Mouse (Mus musculus): ENCODE data around the gene Rbm44. TPM values are rescaled to one million over a fixed set of nuclear protein-coding genes. Genes with fewer than 3 reads are reported as not detected.

Gene Rbm44
- polyA plus RNA-seq, 1 experiment from 2014 or later = 2.2 TPM

DNA sequence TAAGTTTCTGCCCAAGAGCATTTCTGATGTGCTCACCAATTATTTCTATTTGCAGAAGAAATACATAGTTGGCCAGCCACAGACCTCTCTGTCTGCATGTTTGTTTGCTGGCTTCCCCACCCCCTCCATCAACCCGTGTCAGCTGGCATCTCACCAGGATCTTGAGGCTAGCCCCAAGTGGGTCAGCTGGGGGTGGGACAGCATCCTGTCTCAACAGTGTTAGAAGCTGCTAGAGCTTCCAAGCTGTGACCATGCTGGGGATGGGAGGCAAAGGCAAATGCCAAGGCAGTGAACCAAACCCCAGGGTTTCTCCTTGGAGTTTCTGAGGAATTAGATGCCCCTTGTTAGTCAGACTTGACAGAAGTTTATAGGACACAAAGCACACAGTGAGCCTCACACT, 71.1 kb downstream of the Rbm44 start:
- peak overlapping the region; percentile 21; the same call in 1 of the 2 replicates for H3K27ac ChIP-seq (ENCODE audit: low read depth)

DNA sequence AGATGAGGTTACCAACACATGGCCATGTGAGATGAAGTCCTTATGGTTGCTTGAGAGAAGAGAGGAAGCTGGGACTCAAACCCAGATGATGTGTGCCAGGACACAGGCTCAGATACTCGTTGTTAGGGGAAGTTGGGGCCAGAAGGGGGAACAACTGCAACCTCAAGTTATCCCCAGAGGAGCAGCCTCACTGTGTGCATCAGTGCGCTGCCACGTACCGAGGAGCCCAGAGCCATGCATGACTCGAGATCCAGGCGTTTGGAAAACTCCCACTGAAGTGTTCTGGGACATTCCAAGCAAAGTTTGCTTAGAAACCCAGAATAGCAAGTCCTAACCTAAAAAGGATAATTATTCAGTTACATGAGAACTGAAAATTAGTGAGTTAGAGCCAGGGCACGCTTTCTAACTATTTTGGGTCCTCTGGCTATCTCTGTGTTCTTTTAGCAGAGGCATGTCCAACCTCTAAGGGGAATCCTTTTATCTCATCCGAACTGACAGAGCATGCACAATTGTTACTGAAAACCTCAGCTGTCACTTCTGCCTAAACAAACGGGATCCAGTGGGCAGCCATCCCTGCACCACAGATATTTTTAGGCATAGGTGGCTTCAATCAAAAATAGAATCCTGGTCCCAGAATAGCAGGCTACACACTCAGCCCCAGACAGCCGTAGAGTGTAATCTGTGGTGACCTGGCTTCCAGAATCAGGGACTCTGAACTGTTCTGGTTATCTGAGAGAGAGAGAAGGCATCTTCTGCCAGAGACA, 71.8 kb downstream of the Rbm44 start:
- no peak for TF ChIP-seq CTCF (IDR thresholded peaks at IDR 0.05; ENCODE audit: low read depth)
- Histone ChIP-seq H3K4me1 (ENCODE audit: insufficient read depth) (0 out of 2 replicates have a peak, but pooled peaks cover 5% of the 10 kb centered on the region), H3K36me3 (ENCODE audit: insufficient read depth) (no peaks in the 10 kb centered on the region), H3K9ac (no peak overlapping the region), H3K27ac (ENCODE audit: low read depth) (peak overlapping the region; percentile 60; the same call in 1 of the 2 replicates), H3K9me3 (ENCODE audit: low read depth, low read length) (no peaks in the 10 kb centered on the region), H3K4me3 (ENCODE audit: low read depth, low read length) (no peak overlapping the region), H3K27me3 (ENCODE audit: insufficient read depth, low read length) (no peaks in the 10 kb centered on the region), H3K4me2 (no peak overlapping the region)
- DNase-seq = peak; percentile 21
- ATAC-seq (ENCODE audit: insufficient read depth) = no peak
- WGBS = 43% methylated on average over 10 of the region's 10 CpGs

More for the DNA sequence above, 71.1 kb downstream of the Rbm44 start:
- no peaks in the 10 kb centered on the region for H3K27me3 ChIP-seq (ENCODE audit: insufficient read depth, low read length)
- H3K36me3 ChIP-seq (ENCODE audit: insufficient read depth) = no peaks in the 10 kb centered on the region
- no peaks in the 10 kb centered on the region for H3K9me3 ChIP-seq (ENCODE audit: low read depth, low read length)
- H3K9ac ChIP-seq = no peak overlapping the region
- peak; percentile 29 for DNase-seq
- H3K4me3 ChIP-seq (ENCODE audit: low read depth, low read length) = no peak overlapping the region
- TF ChIP-seq CTCF (IDR thresholded peaks at IDR 0.05; ENCODE audit: low read depth) = no peak
- 0 out of 2 replicates have a peak, but pooled peaks cover 10% of the 10 kb centered on the region for H3K4me1 ChIP-seq (ENCODE audit: insufficient read depth)
- H3K4me2 ChIP-seq = no peak overlapping the region
- ATAC-seq (ENCODE audit: insufficient read depth) = no peak
- 16% methylated on average over 1 of the region's 1 CpGs for WGBS

- ATAC-seq (ENCODE audit: insufficient read depth) = no peak
Measured at GRCm38 (mm10) chr1:91219641-91220321, 74.9 kb downstream of the Rbm44 start.

GRCm38 (mm10) chr1:91220322-91220672, 75.4 kb downstream of the Rbm44 start:
- Histone ChIP-seq H3K36me3 (ENCODE audit: insufficient read depth) (no peaks in the 10 kb centered on the region), H3K27me3 (ENCODE audit: insufficient read depth, low read length) (no peaks in the 10 kb centered on the region), H3K4me2 (no peak overlapping the region), H3K4me1 (ENCODE audit: insufficient read depth) (0 out of 2 replicates have a peak, but pooled peaks cover 2% of the 10 kb centered on the region), H3K9me3 (ENCODE audit: low read depth, low read length) (no peaks in the 10 kb centered on the region), H3K4me3 (ENCODE audit: low read depth, low read length) (no peak overlapping the region), H3K27ac (ENCODE audit: low read depth) (no peak overlapping the region), H3K9ac (no peak overlapping the region)
- WGBS = 70% methylated on average over 3 of the region's 3 CpGs
- no peak for TF ChIP-seq CTCF (IDR thresholded peaks at IDR 0.05; ENCODE audit: low read depth)
- no peak for DNase-seq
- no peak for ATAC-seq (ENCODE audit: insufficient read depth)

More at GRCm38 (mm10) chr1:91219641-91220321, 74.9 kb downstream of the Rbm44 start:
- Histone ChIP-seq H3K27me3 (ENCODE audit: insufficient read depth, low read length) (no peaks in the 10 kb centered on the region), H3K4me3 (ENCODE audit: low read depth, low read length) (no peak overlapping the region), H3K27ac (ENCODE audit: low read depth) (no peak overlapping the region), H3K9ac (no peak overlapping the region), H3K4me2 (no peak overlapping the region), H3K9me3 (ENCODE audit: low read depth, low read length) (no peaks in the 10 kb centered on the region), H3K36me3 (ENCODE audit: insufficient read depth) (no peaks in the 10 kb centered on the region), H3K4me1 (ENCODE audit: insufficient read depth) (0 out of 2 replicates have a peak, but pooled peaks cover 2% of the 10 kb centered on the region)
- DNase-seq = no peak
- 85% methylated on average over 7 of the region's 7 CpGs for WGBS
- TF ChIP-seq CTCF (IDR thresholded peaks at IDR 0.05; ENCODE audit: low read depth) = no peak

Other genes with a start within 250 kb of the Rbm44 start
- gene Mlph, start 230.0 kb upstream of the Rbm44 start, polyA plus RNA-seq (2014; fragmentation: Nextera tagmentation; extraction: Ambion mirVana) = 0.39 and 0.42 TPM in 2 replicates
- not detected in 2 replicates for gene Prlh, start 192.0 kb upstream of the Rbm44 start, polyA plus RNA-seq (2014; fragmentation: Nextera tagmentation; extraction: Ambion mirVana)
- 1.7 and 2.3 TPM in 2 replicates for gene Rab17, start 175.4 kb upstream of the Rbm44 start, polyA plus RNA-seq (2014; fragmentation: Nextera tagmentation; extraction: Ambion mirVana)
- 47.1 and 49.4 TPM in 2 replicates for gene Lrrfip1, start 146.4 kb upstream of the Rbm44 start, polyA plus RNA-seq (2014; fragmentation: Nextera tagmentation; extraction: Ambion mirVana)
- 5.0 and 7.4 TPM in 2 replicates for gene Ramp1, start 34.7 kb downstream of the Rbm44 start, polyA plus RNA-seq (2014; fragmentation: Nextera tagmentation; extraction: Ambion mirVana)
- gene Ube2f, start 105.2 kb downstream of the Rbm44 start, polyA plus RNA-seq (2014; fragmentation: Nextera tagmentation; extraction: Ambion mirVana) = 77.9 and 78.0 TPM in 2 replicates
- gene Scly, start 153.2 kb downstream of the Rbm44 start, polyA plus RNA-seq (2014; fragmentation: Nextera tagmentation; extraction: Ambion mirVana) = 11.8 and 12.3 TPM in 2 replicates
- not detected in 2 replicates for gene Espnl, start 177.0 kb downstream of the Rbm44 start, polyA plus RNA-seq (2014; fragmentation: Nextera tagmentation; extraction: Ambion mirVana)
- 0.08 and 1.3 TPM in 2 replicates for gene Klhl30, start 205.9 kb downstream of the Rbm44 start, polyA plus RNA-seq (2014; fragmentation: Nextera tagmentation; extraction: Ambion mirVana)
- 2.7 TPM in 2 replicates for gene Erfe, start 221.3 kb downstream of the Rbm44 start, polyA plus RNA-seq (2014; fragmentation: Nextera tagmentation; extraction: Ambion mirVana)

Data from lung, embryonic 14.5 days (tissue).